Mouse (Mus musculus) urinary bladder, postnatal 14 days (tissue): ENCODE measurements at regions not wholly inside any gene's neighbourhood (a gene's known extent, or its start where the extent isn't known, plus 50 kb on each side); places are given as distances from the start of the nearest gene placed in this dataset.

Experiments
- DNase-seq: peaks from one replicate; pipeline ENCODE4 v3.0.0; 2021; ENCODE audit warnings: low spot score

DNA sequence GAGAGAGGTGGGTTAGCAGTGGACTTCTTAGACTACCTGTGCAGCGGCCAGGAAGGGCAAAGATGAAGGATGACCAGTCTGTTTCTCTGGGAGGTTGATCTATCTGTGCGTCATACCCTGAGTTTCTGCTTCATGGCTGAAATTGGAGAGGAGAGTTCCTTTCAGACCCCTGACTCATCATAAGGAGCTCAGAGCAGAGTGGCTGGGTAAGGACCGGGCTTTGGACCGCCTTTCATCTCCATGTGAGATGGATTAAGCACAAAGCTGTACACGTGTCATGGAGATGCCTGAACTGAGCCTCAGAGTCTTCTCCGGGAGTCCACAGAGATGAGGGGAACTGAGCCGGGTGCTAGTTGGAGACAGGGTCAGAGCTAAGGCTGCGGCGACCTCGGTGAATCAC, 80.7 kb upstream of the Gm9887 start:
- DNase-seq = no peak

DNA sequence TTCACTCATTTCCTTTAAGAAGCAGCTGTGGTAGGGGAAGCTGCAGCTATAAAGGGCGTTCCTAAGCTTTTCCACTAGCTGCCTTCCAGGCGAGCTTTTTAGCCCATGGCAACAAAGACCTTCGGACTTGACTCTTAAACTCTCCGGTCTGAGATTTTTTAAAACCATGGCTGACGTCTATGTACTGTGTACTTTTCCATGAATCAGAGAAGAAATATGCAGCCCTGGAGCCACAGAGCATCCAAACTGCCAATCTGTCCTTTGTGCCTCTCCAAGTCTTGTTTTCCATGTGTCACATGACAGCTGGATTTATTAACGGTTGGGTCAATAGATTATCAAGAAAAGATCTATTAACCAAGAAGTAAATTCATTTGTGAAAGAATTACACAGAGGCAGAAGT, 78.9 kb upstream of the Gm9887 start:
- peak; percentile 44 for DNase-seq

- peak; percentile 59 for DNase-seq
Observed at GRCm38 (mm10) chr12:69447962-69448767, 75.9 kb upstream of the Gm9887 start.

DNA sequence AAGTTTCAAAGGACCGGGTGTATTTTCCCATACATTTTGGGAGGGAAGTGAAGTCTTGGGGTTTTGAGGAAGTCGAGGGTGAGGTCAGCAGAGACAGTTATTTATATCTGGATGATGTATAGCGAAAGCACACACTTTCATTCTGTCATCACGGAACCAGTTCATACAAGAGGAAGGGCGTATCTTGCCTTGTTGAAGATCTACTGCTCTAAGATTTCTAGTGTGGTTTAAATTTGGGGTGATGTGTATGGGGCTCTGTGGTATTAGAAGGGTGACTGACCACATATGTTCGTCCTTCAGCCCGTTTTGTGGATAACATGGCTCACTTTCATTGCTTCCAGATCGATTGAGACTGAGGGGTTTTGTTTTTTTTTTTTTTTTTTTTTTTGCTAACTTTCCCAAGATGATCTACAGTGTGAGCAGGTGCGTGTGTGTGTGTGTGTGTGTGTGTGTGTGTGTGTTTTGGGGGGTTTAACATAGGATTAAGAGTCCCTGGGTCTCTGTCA, 75.1 kb upstream of the Gm9887 start:
- no peak for DNase-seq

- DNase-seq = peak; percentile 88
Observed at GRCm38 (mm10) chr12:69446468-69447321, 74.4 kb upstream of the Gm9887 start.

DNA sequence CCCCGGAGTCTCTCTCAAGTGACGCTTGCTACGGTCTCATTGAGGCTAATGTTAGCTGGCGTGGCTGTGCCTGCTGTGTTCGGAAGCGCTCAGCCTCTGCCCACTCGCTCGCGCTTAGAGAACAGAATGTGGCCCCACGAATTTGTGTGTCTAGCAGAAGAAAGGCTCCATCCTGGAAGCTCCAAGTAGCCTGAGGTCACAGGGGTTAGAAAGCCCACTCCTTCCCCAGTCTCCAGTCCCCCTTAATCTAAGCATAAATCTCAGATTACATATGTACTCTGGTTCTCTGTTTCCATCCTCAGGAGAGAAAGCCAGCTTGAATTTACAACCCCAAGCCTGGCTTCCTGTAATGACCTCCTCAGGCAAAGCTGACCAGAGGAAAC, 73.8 kb upstream of the Gm9887 start:
- DNase-seq = no peak

GRCm38 (mm10) chr12:69442321-69442720, 70.1 kb upstream of the Gm9887 start:
- no peak for DNase-seq

DNA sequence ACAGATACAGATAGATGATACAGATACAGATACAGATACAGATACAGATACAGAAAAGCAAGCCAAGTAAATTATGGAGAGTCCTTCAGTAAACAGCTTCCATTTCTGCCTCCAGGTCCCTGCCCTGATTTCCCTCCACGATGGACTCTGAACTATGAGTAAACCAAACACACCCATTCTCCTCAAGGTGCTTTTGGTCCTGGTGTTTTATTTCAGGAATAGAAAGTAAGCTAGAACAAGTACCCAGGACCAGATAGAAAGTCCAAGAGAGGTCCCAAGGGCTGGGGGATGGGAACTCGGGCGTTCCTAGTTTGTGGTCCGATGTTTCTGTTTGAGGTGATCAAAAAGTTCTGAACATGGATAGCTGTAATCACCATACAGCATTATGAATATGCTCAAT, 69.5 kb upstream of the Gm9887 start:
- DNase-seq = no peak

- no peak for DNase-seq
Observed at GRCm38 (mm10) chr12:69438271-69438670, 66.0 kb upstream of the Gm9887 start.

DNA sequence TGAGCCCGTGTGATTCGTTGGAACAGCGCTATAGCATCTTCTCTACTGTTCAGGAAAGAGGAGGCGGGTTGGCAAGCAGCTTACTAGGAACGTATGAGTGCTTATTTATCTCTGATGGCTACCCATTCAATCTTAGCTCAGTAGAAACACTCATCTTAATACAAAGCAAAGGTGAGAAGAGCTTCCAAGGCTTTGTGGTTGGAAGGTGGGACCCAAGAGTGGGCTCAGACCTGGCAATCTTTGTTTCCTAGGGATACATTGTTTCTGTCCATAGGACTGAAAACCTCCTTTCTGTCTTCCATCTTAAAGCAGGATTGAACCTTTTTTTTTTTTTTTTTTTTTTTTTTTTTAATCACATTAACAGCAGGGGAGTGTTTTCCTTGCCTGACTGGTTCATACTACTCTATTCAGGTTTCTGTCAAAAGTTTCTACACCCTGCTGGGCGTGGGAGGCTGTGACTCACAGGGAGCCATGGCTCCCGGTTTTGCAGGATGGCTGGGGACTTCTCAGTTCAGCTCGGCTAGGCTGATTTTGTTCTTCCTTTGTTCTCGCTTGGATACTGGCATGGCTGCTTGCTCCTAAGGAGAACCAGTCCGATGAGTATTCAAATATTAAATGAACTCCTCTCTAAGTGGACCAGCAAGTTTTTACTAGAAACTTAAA, 64.7 kb upstream of the Gm9887 start:
- peak; percentile 73 for DNase-seq

DNA sequence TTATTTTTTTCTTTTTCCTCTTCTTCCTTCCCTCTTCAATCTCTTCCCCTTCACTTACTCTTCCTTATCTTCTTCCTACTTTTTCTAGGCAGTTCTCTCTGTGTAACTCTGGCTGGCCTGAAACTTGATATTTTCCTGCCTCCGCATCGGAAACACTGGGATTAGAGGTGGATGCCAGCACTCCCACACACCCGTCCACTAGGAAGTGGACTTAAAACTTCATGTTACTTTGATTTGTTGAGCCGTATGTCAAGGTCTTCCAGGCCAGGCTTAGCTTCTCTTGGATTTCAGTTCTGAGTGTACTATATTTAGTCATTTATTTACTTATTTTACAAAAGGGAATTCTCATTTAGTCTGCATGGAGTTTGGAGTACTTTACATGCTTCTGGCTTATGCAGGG, 62.1 kb upstream of the Gm9887 start:
- no peak for DNase-seq

- no peak for DNase-seq
Observed at GRCm38 (mm10) chr12:69432086-69432485, 59.8 kb upstream of the Gm9887 start.

DNA sequence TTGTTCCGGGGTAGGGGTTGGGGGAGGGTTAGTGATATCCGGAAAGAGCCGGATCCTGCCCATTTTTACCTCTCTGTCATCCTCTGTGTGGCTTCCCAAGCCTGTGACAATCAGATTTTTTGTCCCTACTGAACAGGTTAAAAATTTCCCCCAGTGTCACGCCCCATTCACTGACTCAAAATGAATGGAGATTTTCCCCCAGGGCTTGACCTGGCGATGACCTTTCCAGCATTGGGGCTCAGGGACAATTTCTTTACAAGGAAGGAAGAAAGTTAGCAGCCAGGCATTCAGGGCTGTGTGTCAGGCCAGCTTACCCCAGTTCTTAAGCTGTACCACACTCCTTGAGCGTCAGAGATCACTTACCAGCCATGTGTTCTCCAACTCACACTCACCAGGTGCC, 55.9 kb upstream of the Gm9887 start:
- DNase-seq = no peak

- DNase-seq = no peak
Observed at GRCm38 (mm10) chr12:69425610-69426009, 53.4 kb upstream of the Gm9887 start.

GRCm38 (mm10) chr12:69424971-69425370, 52.7 kb upstream of the Gm9887 start:
- no peak for DNase-seq
